Mouse (Mus musculus) heart, postnatal 36 days (tissue): ENCODE measurements around the gene Dchs1. TPM values are rescaled to one million over a fixed set of nuclear protein-coding genes. Genes with fewer than 3 reads are reported as not detected.
"Not testable (repeated sequence)": the region's sequence is repeated elsewhere in the genome, so short reads cannot be mapped to it uniquely, and the experiment has no call there.

Experiments used
- DNase-seq, 2 experiments: peaks; one replicate each; pipeline ENCODE4 v3.0.0; 2021 to 2022
- intact Hi-C: fragments of 180-260 bp; cut with DNase I; formaldehyde crosslinking; loops from one replicate; pipeline ENCODE4 v1.15.1; 2025
- total RNA-seq, 2 experiments: library from RNA; stranded (reverse); gene quantifications; 2 replicates each; pipeline ENCODE4 v1.2.3; 2021

Dchs1 gene
- total RNA-seq, 2 experiments from 2014 or later, result 8.6 to 9.8 TPM

GRCm38 (mm10) chr7:105747776-105748175, 39.7 kb downstream of the Dchs1 start:
- DNase-seq, result no peak
- intact Hi-C loops, result no loop called here

- intact Hi-C loops, result no loop called here
- peak; percentile 83 to 86 for DNase-seq
Measured at GRCm38 (mm10) chr7:105743926-105744590, 43.4 kb downstream of the Dchs1 start, which contains the start of gene Taf10. TSS of gene Taf10 (minus strand) at chr7:105744361.

DNA sequence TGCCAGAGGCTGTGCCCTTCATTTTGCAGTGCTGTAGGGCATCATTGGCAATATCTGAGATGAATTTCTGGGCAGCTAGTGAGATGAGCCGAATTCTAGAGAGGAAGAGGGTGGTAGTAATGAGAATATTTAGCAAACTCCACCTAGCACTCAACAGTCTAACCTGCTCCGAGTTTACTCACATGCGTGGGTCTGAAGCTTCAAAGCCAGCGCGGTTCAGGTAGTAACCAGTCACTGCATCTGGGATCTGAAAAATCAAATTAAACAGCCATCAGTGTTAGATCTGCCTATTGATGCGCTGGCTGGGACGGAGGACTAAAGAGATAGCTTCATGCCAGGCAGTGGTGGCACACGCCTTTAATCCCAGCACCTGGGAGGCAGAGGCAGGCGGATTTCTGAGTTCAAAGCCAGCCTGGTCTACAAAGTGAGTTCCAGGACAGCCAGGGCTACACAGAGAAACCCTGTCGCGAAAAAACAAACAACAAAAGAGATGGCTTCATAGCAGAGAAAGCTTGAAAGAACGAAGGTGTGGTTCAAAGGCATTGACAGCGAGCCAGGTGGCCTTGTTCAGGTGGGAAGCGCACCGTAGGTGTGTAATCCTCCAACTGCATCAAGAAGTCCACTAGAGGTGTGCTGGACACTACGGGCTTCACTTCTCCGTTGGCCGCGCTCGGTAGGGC, 44.1 kb downstream of the Dchs1 start:
- DNase-seq, intact Hi-C loops: not testable (repeated sequence)

- intact Hi-C loops, DNase-seq: not testable (repeated sequence)
Measured at GRCm38 (mm10) chr7:105742539-105743215, 44.8 kb downstream of the Dchs1 start.

- DNase-seq, result no peak
- intact Hi-C loops, result no loop called here
Measured at GRCm38 (mm10) chr7:105741978-105742377, 45.5 kb downstream of the Dchs1 start.

GRCm38 (mm10) chr7:105740851-105741250, 46.6 kb downstream of the Dchs1 start:
- intact Hi-C loops, result no loop called here
- no peak for DNase-seq

GRCm38 (mm10) chr7:105740089-105740795, 47.2 kb downstream of the Dchs1 start:
- no peak for DNase-seq
- intact Hi-C loops, result no loop called here

GRCm38 (mm10) chr7:105738948-105739347, 48.5 kb downstream of the Dchs1 start:
- DNase-seq, result peak; percentile 69
- intact Hi-C loops, result no loop called here

- no peak for DNase-seq
- intact Hi-C loops, result no loop called here
Measured at GRCm38 (mm10) chr7:105738286-105738685, 49.2 kb downstream of the Dchs1 start.

- intact Hi-C loops, result loop anchor here (2.0 kb wide), 2 partner anchors 73 to 97 kb away; partner anchors contain the start of genes Arfip2, Gm45799, Mrpl17 and Timm10b
- no peak for DNase-seq
Measured at GRCm38 (mm10) chr7:105737648-105738047, 49.8 kb downstream of the Dchs1 start.

DNA sequence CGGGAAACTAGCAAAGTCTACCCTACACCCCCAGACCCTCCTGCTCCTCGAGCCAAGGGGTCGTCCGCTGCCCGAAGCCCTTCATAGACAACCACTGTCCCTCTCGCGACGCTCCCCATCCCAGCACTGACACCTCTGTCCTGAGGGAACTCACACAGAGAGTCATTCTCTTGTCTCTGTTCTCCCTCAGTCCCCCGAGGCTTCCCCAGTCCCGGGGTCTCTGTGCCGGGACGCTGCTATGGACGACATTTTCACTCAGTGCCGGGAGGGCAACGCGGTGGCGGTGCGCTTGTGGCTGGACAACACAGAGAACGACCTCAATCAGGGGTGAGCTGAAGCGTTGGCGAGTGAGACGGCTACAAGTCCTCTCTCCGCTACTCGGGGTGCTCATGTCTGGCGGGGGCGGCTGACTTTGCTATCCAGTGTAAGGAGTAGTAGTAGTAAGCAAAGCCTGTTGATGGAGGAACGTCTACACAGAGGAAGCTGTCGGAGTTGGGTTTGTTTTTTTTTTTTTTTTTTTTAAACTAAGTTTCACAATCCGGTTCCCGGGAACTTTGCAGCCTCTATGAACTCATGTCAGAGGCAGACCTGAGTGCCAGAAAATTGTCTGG, 50.4 kb downstream of the Dchs1 start, which contains the start of gene Rrp8:
Gene Rrp8 (minus strand): TSS at position 475 of the 611 bp plus-strand sequence.
- DNase-seq, result peak; percentile 66 to 74
- intact Hi-C loops, result loop anchor here (2.0 kb wide), 2 partner anchors 74 to 96 kb away; partner anchors contain the start of genes Arfip2, Gm45799, Mrpl17 and Timm10b

DNA sequence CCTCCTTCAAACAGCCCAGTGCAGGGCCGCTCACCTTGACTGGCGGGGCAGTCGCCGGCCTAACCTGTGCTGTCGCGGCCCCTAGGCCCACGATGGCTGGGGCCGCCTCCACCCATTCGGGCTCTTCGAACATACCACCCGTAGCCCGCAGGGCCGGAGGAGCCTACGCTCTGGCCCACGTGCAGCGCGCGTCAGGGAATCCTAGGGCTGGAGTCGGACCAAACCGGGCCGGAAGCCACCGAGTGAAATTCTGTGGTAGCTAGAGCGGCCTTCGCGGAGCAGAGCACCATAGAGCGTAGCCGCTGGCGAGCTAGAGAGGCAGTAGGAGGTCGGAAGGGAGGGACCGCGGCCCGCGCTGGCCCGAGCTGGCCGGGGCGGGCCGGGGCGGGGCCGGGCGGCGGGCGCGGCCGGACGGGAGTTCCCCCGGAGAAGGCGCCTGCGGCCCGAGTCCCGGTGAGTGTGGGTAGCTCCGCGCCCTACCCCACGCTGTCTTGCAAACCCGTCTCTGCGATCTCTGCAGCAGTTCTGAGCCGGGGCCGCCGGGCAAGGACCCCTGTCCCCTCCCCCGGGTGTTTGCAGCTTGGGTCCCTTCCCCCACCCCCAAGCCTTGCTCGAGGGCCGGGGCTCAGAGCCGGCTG, 51.1 kb downstream of the Dchs1 start, which contains the start of gene Ilk:
Gene Ilk (plus strand): TSS at position 329 of the 638 bp plus-strand sequence.
- intact Hi-C loops, result loop anchor here (2.0 kb wide), 2 partner anchors 74 to 96 kb away; partner anchors contain the start of genes Arfip2, Gm45799, Mrpl17 and Timm10b
- peak; percentile 92 to 94 for DNase-seq

DNA sequence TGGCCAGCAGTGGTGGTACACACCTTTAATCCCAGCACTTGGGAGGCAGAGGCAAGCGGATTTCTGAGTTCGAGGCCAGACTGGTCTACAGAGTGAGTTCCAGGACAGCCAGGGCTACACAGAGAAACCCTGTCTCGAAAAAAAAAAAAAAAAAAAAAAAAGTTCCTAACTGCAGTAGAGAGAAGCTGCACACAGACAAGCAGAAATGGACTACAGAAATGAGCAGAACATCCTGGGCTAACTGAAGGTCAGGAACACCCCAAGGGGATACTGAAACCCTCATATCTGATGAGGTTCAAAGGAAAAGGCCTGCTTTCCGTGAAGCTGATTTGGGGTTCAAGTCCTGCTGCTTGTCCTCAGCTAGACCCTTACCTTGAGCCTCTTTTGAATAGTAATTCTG, 52.0 kb downstream of the Dchs1 start:
- intact Hi-C loops, DNase-seq: not testable (repeated sequence)

- no peak for DNase-seq
- intact Hi-C loops, result loop anchor here (5.0 kb wide), 1 partner anchor 183 kb away; the partner anchor contains the start of gene Smpd1
Measured at GRCm38 (mm10) chr7:105734826-105735225, 52.6 kb downstream of the Dchs1 start.

- intact Hi-C loops, result loop anchor here (5.0 kb wide), 1 partner anchor 182 kb away; the partner anchor contains the start of gene Smpd1
- DNase-seq, result no peak
Measured at GRCm38 (mm10) chr7:105733836-105734235, 53.6 kb downstream of the Dchs1 start.

DNA sequence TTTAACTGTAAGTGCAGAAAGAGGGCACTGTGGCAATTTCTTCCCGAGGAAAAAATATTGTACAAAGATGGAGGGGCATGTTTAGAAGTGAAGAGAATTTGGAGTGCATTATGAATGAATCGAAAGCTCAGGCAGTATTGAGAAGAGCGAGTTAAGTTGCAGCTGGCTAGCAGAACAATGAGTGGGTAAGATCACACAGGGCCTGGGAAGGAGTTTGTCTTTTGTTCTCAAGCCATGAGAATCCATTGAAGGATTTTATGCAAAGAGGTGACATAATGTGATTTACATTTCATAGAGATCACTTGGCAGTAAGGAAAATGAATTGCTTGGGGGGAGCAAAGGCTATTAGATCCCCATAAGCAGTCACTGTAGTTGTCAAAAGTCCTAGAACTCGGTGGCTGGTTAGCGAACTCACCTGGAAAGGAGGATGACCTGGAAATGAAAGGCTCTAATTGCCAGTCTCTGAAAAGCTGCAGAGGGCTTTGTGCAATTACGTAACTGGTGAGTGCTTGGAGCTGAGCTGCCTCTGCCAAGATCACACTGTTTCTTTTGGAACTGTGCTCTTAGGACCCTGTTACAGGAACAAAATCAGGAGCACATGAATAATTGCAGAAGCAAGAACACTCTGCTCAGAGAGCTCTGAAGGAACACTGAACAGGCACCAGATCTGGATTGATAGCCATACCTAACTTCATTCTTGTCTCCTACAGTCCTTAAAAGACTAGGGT, 58.6 kb downstream of the Dchs1 start:
- intact Hi-C loops, result no loop called here
- DNase-seq, result no peak

GRCm38 (mm10) chr7:105726980-105727325, 60.5 kb downstream of the Dchs1 start:
- DNase-seq, result no peak
- intact Hi-C loops, result loop anchor here (1.0 to 2.0 kb wide), 2 partner anchors 84 to 91 kb away; partner anchors contain the start of gene Mrpl17
